Mouse (Mus musculus): ENCODE measurements at regions not wholly inside any gene's neighbourhood (a gene's known extent, or its start where the extent isn't known, plus 50 kb on each side); places are given as distances from the start of the nearest gene placed in this dataset.

DNA sequence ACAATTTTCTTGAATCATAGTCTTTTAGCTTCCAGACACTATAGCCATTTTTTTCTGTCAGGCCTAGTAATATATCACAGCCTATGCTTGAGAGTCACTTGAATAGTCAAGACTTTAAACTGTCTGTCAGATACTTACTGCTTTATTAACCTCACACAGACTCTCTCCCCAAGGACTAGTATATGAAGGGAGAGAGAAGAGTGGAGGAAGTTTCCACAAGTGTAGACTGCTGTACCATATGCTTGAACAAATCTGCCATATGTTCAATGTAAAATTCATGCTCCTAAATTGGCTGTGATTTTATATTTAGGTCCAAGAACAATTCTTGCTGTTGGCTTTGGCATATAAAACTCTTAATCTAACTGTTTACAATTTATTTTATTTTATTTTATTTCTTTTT lies 100.1 kb downstream of the Gm44 start:
- DNase-seq (ENCODE audit: low read depth, low spot score) = peak; percentile 0

Data from mesoderm, embryonic 11.5 days (tissue).